Mouse (Mus musculus) liver, embryonic 14 days (tissue): Measurements from ENCODE around the gene Gm20604. TPM values are rescaled to one million over a fixed set of nuclear protein-coding genes. Genes with fewer than 3 reads are reported as not detected.

ENCODE experiments used
- polyA plus RNA-seq: library from polyadenylated mRNA; depleted of rRNA; stranded (reverse); fragments of >200 nt; gene quantifications from 2 replicates; pipeline ENCODE4 v1.2.3, GENCODE M21; 2012; rRNA removed

Gm20604 gene
- 6.1 and 6.7 TPM in 2 replicates for polyA plus RNA-seq

GRCm38 (mm10) chr12:102758403-102758756 lies at the start of gene Gm20604:
Gm20604 (minus strand) TSS chr12:102758672.

GRCm38 (mm10) chr12:102757689-102758402 lies 626 bp downstream of the Gm20604 start, which contains the start of the genes Gm28051, Gon7 and Ubr7:
Gm28051 (minus strand) TSS chr12:102757765.
Gon7 (minus strand) TSS chr12:102757803.
Ubr7 (plus strand) TSS chr12:102757967.

GRCm38 (mm10) chr12:102743589-102744574 lies 14.6 kb downstream of the Gm20604 start, which contains the start of the genes Moap1 and Tmem251:
Moap1 (minus strand) TSS chr12:102743661.
Tmem251 (plus strand) TSS chr12:102743762.

GRCm38 (mm10) chr12:102704457-102705198 lies 53.8 kb downstream of the Gm20604 start, which contains the start of gene Itpk1:
Itpk1 (minus strand) TSS chr12:102704930.

Other genes starting within 250 kb of the Gm20604 start
- gene Chga, start 203.7 kb downstream of the Gm20604 start, polyA plus RNA-seq = 1.2 TPM in 2 replicates
- gene Itpk1, start 53.7 kb downstream of the Gm20604 start, polyA plus RNA-seq = 2.1 and 2.2 TPM in 2 replicates
- 2.3 and 2.4 TPM in 2 replicates for gene Moap1, start 15.0 kb downstream of the Gm20604 start, polyA plus RNA-seq
- gene Tmem251, start 14.9 kb downstream of the Gm20604 start, polyA plus RNA-seq = 2.2 and 2.6 TPM in 2 replicates
- not detected in 2 replicates for gene Gm28051, start 907 bp downstream of the Gm20604 start, polyA plus RNA-seq
- 8.8 and 10.1 TPM in 2 replicates for gene Gon7, start 869 bp downstream of the Gm20604 start, polyA plus RNA-seq
- 15.9 and 19.3 TPM in 2 replicates for gene Ubr7, start 705 bp downstream of the Gm20604 start, polyA plus RNA-seq
- gene Btbd7, start 119.8 kb upstream of the Gm20604 start, polyA plus RNA-seq = 4.1 and 4.8 TPM in 2 replicates
- not detected in 2 replicates for gene Cox8c, start 140.6 kb upstream of the Gm20604 start, polyA plus RNA-seq
- 0.05 and 0.06 TPM in 2 replicates for gene Unc79, start 190.2 kb upstream of the Gm20604 start, polyA plus RNA-seq